Mouse (Mus musculus) neutrophil, adult 65 days (primary cell): ENCODE measurements around the gene Sfn. TPM values are rescaled to one million over a fixed set of nuclear protein-coding genes. Genes with fewer than 3 reads are reported as not detected.

Experiments
- total RNA-seq: library from RNA; stranded (reverse); gene quantifications from 2 replicates; pipeline ENCODE4 v1.2.4, GENCODE M21; 2023

Sfn gene
- total RNA-seq = 8.6 and 16.1 TPM in 2 replicates

DNA sequence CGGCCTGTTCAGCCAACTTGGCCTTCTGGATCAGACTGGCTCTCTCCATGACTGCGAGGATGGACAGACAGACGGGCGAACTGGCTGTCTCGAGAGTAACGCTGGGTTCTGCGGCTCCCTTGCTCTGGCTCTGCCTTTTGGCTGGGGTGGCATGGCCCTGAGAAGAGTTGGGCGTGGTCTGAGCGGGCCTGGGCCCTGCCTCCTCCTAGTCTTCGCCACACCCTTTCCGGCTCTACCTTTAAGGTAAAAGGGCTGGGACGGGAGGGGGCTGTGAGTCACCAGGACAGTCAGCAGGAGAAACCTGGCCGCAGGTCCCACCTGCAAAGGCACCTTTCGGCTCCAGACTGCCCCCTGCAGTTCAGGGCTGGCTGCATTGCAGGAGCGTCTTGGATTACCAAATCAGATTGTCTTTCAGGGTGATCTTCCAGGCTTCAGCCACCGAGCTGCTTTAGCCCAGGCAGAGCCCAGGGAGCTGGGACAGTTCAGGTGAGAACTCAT, at the start of gene Sfn:
Sfn (minus strand) TSS at position 448 of the 498 bp plus-strand sequence.

GRCm38 (mm10) chr4:133649989-133650699, 48.2 kb upstream of the Sfn start, which contains the start of gene Zdhhc18:
Zdhhc18 (minus strand) TSS chr4:133650154.

DNA sequence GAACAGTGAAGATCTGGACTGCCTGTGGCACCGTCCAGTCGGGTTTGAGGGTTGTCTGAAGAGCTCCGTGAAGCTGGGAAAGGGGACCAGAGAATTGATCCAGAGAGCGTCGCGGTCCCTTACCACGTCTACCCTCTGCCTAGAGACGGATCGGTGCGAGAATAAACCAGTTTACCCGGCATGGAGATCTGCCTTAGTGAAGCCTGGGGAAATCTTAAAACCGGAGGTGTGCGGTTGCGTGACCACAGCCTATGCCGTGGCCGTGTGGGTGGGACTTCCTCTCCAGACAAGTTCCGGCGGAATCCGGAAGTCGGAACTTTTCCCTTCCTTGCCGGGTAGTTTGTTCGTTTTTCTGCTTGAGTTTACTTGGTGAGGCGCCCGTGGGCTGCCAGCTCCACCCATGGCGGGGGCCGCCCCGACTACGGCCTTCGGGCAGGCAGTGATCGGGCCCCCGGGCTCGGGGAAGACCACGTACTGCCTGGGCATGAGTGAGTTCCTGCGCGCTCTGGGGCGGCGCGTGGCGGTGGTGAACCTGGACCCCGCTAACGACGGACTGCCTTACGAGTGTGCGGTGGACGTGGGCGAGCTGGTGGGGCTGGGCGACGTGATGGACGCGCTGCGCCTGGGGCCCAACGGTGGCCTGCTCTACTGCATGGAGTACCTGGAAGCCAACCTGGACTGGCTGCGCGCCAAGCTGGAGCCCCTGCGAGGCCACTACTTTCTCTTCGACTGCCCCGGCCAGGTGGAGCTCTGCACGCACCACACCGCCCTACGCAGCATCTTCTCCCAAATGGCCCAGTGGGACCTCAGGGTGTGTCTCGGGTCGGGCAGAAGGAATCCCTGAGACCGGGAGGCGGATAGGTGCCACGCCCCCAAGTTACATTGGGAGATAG, 17.7 kb downstream of the Sfn start, which contains the start of gene Gpn2:
Gpn2 (plus strand) TSS at position 304 of the 893 bp plus-strand sequence.

GRCm38 (mm10) chr4:133574070-133574842, 27.7 kb downstream of the Sfn start, which contains the start of gene Gpatch3:
Gpatch3 (plus strand) TSS chr4:133574745.

GRCm38 (mm10) chr4:133552768-133553447, 49.1 kb downstream of the Sfn start, which contains the start of gene Nr0b2:
Nr0b2 (plus strand) TSS chr4:133553376.

Other genes with a start within 250 kb of the Sfn start
- 64.6 and 69.6 TPM in 2 replicates for gene Wdtc1, start 248.7 kb downstream of the Sfn start, total RNA-seq
- gene Slc9a1, start 232.5 kb downstream of the Sfn start, total RNA-seq = 56.1 and 67.3 TPM in 2 replicates
- gene Tent5b, start 122.0 kb downstream of the Sfn start, total RNA-seq = not detected in 2 replicates
- not detected in 2 replicates for gene Trnp1, start 103.6 kb downstream of the Sfn start, total RNA-seq
- gene Kdf1, start 83.2 kb downstream of the Sfn start, total RNA-seq = not detected in 2 replicates
- gene Nudc, start 56.2 kb downstream of the Sfn start, total RNA-seq = 41.1 and 41.8 TPM in 2 replicates
- gene Nr0b2, start 48.8 kb downstream of the Sfn start, total RNA-seq = not detected in 2 replicates
- 20.6 and 25.8 TPM in 2 replicates for gene Gpatch3, start 27.4 kb downstream of the Sfn start, total RNA-seq
- 17.6 and 23.4 TPM in 2 replicates for gene Gpn2, start 17.8 kb downstream of the Sfn start, total RNA-seq
- 99.9 and 129 TPM in 2 replicates for gene Zdhhc18, start 48.0 kb upstream of the Sfn start, total RNA-seq
- gene Pigv, start 70.5 kb upstream of the Sfn start, total RNA-seq = 18.2 and 25.4 TPM in 2 replicates
- 110 and 119 TPM in 2 replicates for gene Arid1a, start 154.6 kb upstream of the Sfn start, total RNA-seq